Mouse (Mus musculus): ENCODE results near the gene BC005537. TPM values are rescaled to one million over a fixed set of nuclear protein-coding genes. Genes with fewer than 3 reads are reported as not detected.
"Not testable (repeated sequence)": the region's sequence is repeated elsewhere in the genome, so short reads cannot be mapped to it uniquely, and the experiment has no call there.

The BC005537 gene
- 60.6 and 80.2 TPM in 2 replicates for polyA plus RNA-seq (2012; ENCODE audit: insufficient read depth, insufficient read length, missing spikeins)

GRCm38 (mm10) chr13:24801308-24801921 lies at the start of gene BC005537:
BC005537 (plus strand) TSS chr13:24801657.
- H3K4me3 ChIP-seq (ENCODE audit: insufficient read depth, low read depth, low read length), result peak within 1 kb of the TSS; percentile 99
- peak within 1 kb of the TSS; percentile 99 for H3K27ac ChIP-seq (replicated peaks; ENCODE audit: low read depth, low read length)
- no peaks in the 10 kb centered on the region for H3K4me1 ChIP-seq (ENCODE audit: control insufficient read depth, insufficient read depth, insufficient read length, low read length)

- H3K27ac ChIP-seq (replicated peaks; ENCODE audit: low read depth, low read length), result no peak overlapping the region
- no peak overlapping the region for H3K4me3 ChIP-seq (ENCODE audit: insufficient read depth, low read depth, low read length)
- no peaks in the 10 kb centered on the region for H3K4me1 ChIP-seq (ENCODE audit: control insufficient read depth, insufficient read depth, insufficient read length, low read length)
Observed at GRCm38 (mm10) chr13:24756756-24757155, 44.7 kb upstream of the BC005537 start.

- Histone ChIP-seq H3K4me1 (ENCODE audit: control insufficient read depth, insufficient read depth, insufficient read length, low read length) (no peaks in the 10 kb centered on the region), H3K27ac (replicated peaks; ENCODE audit: low read depth, low read length) (no peak overlapping the region), H3K4me3 (ENCODE audit: insufficient read depth, low read depth, low read length) (no peak overlapping the region)
Observed at GRCm38 (mm10) chr13:24757820-24758564, 43.5 kb upstream of the BC005537 start.

GRCm38 (mm10) chr13:24759451-24759850 lies 42.0 kb upstream of the BC005537 start:
- no peak overlapping the region for H3K4me3 ChIP-seq (ENCODE audit: insufficient read depth, low read depth, low read length)
- H3K4me1 ChIP-seq (ENCODE audit: control insufficient read depth, insufficient read depth, insufficient read length, low read length), result no peaks in the 10 kb centered on the region
- H3K27ac ChIP-seq (replicated peaks; ENCODE audit: low read depth, low read length), result no peak overlapping the region

- Histone ChIP-seq H3K4me3 (ENCODE audit: insufficient read depth, low read depth, low read length) (peak overlapping the region; percentile 90), H3K4me1 (ENCODE audit: control insufficient read depth, insufficient read depth, insufficient read length, low read length) (no peaks in the 10 kb centered on the region), H3K27ac (replicated peaks; ENCODE audit: low read depth, low read length) (no peak overlapping the region)
Observed at GRCm38 (mm10) chr13:24760351-24760870, 41.0 kb upstream of the BC005537 start.

DNA sequence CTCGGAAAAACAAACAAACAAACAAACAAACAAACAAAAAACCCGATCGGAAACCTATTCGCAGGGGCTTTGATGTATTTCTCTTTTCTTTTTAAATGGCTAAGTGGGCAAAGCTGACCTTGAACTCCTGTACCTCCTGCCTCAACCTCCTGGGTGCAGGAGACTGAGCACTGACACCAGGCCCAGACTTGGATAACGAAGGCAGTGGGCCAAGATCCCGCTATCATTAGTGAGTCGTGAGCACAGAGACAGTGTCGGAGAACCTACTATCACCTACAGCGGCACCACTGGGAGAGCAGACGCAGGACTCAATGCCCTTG lies 40.4 kb upstream of the BC005537 start:
- Histone ChIP-seq H3K4me3 (ENCODE audit: insufficient read depth, low read depth, low read length) (peak overlapping the region; percentile 90), H3K27ac (replicated peaks; ENCODE audit: low read depth, low read length) (0 out of 2 replicates have a peak overlapping the region, but pooled peaks have one; percentile 24), H3K4me1 (ENCODE audit: control insufficient read depth, insufficient read depth, insufficient read length, low read length) (no peaks in the 10 kb centered on the region)

DNA sequence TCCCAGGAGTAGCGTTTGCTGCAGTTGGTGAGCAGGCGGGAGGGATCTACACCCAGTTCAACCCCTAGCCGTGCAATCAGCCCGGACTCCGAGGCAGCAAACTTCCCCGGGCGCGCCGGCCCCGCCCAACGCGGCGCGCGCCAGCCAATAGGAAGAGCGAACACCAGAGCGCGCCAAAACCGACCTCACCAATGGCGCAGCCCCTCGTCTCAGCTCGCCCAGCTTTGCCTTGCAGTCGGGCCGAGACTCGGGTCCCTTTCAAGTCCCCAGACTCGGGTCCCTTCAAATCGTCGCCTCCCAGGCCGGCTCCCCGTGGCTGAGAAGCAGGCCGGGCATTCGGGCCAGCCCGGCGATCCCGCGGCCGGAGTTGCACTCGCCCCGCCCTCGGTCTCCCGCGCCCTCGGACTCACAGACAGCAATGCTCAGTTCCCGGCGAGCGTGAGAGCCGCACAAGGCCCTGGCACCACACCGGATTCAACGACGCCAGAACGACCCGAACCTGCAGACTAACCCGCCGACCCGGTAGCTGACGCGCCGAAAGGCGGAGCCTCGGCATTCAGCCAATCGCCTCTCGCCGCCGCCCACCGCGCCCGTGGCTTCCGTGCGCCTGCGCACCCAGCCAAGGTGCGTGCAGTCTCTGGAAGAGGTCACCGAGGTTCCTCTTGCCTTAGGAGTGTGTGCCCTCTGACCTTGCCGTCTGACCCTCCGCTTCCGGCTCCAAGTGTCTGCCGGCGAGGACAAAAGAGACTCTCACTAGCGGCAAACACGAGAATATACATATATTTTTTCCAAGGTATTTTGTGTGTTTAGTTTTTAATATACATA lies 39.8 kb upstream of the BC005537 start, which contains the start of gene Gmnn:
Gmnn (minus strand) TSS at position 521 of the 825 bp plus-strand sequence.
- 0 out of 2 replicates have a peak within 1 kb of the TSS, but pooled peaks have one; percentile 24 for H3K27ac ChIP-seq (replicated peaks; ENCODE audit: low read depth, low read length)

GRCm38 (mm10) chr13:24762254-24762653 lies 39.2 kb upstream of the BC005537 start:
- Histone ChIP-seq H3K4me3 (ENCODE audit: insufficient read depth, low read depth, low read length) (peak overlapping the region; percentile 90), H3K4me1 (ENCODE audit: control insufficient read depth, insufficient read depth, insufficient read length, low read length) (no peaks in the 10 kb centered on the region), H3K27ac (replicated peaks; ENCODE audit: low read depth, low read length) (no peak overlapping the region)

More for the DNA sequence above, 39.8 kb upstream of the BC005537 start, which contains the start of gene Gmnn:
- Histone ChIP-seq H3K4me1 (ENCODE audit: control insufficient read depth, insufficient read depth, insufficient read length, low read length) (no peaks in the 10 kb centered on the region), H3K4me3 (ENCODE audit: insufficient read depth, low read depth, low read length) (peak within 1 kb of the TSS; percentile 90)

- H3K4me1 ChIP-seq (ENCODE audit: control insufficient read depth, insufficient read depth, insufficient read length, low read length); H3K27ac ChIP-seq (replicated peaks; ENCODE audit: low read depth, low read length); H3K4me3 ChIP-seq (ENCODE audit: insufficient read depth, low read depth, low read length): not testable (repeated sequence)
Observed at GRCm38 (mm10) chr13:24767809-24768208, 33.6 kb upstream of the BC005537 start.

DNA sequence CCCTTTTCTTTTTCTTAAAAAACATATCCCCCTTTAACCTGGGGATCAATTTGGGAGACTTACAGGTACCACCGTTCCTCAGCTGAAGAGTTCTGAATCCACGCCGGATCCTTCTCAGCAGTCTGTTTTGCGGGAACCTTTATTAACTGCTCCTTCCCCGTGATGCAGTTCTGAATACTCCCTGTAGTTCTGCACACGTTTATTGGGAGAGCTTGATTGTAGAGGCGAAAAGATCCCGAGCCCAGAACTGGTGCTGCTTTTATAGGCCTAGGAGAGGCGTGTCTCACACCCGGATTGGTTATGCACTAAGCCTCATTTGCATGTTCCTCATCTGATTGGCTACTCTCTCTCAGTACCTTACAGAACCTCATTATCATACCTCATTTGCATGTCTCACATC lies 30.0 kb upstream of the BC005537 start:
- not testable (repeated sequence) for H3K4me1 ChIP-seq (ENCODE audit: control insufficient read depth, insufficient read depth, insufficient read length, low read length); H3K4me3 ChIP-seq (ENCODE audit: insufficient read depth, low read depth, low read length); H3K27ac ChIP-seq (replicated peaks; ENCODE audit: low read depth, low read length)

GRCm38 (mm10) chr13:24776146-24776844 lies 25.2 kb upstream of the BC005537 start:
- Histone ChIP-seq H3K4me3 (ENCODE audit: insufficient read depth, low read depth, low read length) (no peak overlapping the region), H3K27ac (replicated peaks; ENCODE audit: low read depth, low read length) (no peak overlapping the region), H3K4me1 (ENCODE audit: control insufficient read depth, insufficient read depth, insufficient read length, low read length) (no peaks in the 10 kb centered on the region)

- Histone ChIP-seq H3K4me1 (ENCODE audit: control insufficient read depth, insufficient read depth, insufficient read length, low read length) (no peaks in the 10 kb centered on the region), H3K27ac (replicated peaks; ENCODE audit: low read depth, low read length) (no peak overlapping the region), H3K4me3 (ENCODE audit: insufficient read depth, low read depth, low read length) (no peak overlapping the region)
Observed at GRCm38 (mm10) chr13:24778026-24778425, 23.4 kb upstream of the BC005537 start.

DNA sequence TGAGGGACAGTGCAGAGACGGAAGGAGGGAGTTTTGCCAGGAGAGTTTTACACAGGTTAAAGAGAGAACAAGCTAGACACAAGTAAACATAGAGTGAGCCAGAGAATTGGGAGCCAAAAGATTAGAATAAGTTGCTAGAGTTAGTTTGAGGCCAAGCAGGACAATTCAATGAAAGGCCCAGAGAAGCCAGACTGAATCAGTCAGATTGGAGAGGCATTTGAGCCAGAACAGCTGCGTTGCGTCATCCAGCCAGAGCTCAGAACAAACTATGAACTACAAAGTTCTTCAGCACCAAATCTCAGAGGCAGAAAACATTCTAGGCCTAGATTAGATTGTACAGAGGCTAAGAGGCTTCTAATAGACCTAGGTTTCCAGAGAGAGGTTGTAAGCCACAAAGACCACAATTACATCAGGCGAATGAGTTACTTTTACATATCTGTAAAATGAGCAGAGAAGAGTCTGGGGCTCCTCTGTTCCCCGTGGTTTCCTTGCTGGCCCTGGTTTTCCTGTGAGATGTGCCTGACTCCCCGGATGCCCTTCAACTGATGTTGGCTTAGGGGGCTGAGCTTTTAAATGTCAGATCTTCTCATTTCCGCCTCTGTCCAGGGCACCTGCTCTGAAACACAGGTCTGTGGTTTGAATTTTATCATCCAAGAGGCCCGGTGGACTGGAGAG lies 22.6 kb upstream of the BC005537 start:
- Histone ChIP-seq H3K4me3 (ENCODE audit: insufficient read depth, low read depth, low read length) (no peak overlapping the region), H3K4me1 (ENCODE audit: control insufficient read depth, insufficient read depth, insufficient read length, low read length) (no peaks in the 10 kb centered on the region), H3K27ac (replicated peaks; ENCODE audit: low read depth, low read length) (no peak overlapping the region)

GRCm38 (mm10) chr13:24781916-24782315 lies 19.5 kb upstream of the BC005537 start:
- H3K27ac ChIP-seq (replicated peaks; ENCODE audit: low read depth, low read length), result no peak overlapping the region
- no peaks in the 10 kb centered on the region for H3K4me1 ChIP-seq (ENCODE audit: control insufficient read depth, insufficient read depth, insufficient read length, low read length)
- H3K4me3 ChIP-seq (ENCODE audit: insufficient read depth, low read depth, low read length), result no peak overlapping the region
